Mouse (Mus musculus) cerebellum, adult 11-12 months (tissue): Measurements from ENCODE around the gene Rsu1.

ENCODE experiments used
- DNase-seq: peaks from one replicate; pipeline ENCODE4 v3.0.0; 2022

The Rsu1 gene

GRCm38 (mm10) chr2:13271165-13271957 is at the start of gene Rsu1:
TSS of gene Rsu1 (minus strand) at chr2:13271415.
- DNase-seq: peak; percentile 96

GRCm38 (mm10) chr2:13303376-13303775 is 32.2 kb upstream of the Rsu1 start:
- no peak for DNase-seq

GRCm38 (mm10) chr2:13299031-13299430 is 27.8 kb upstream of the Rsu1 start:
- DNase-seq: no peak

GRCm38 (mm10) chr2:13297733-13298132 is 26.5 kb upstream of the Rsu1 start:
- DNase-seq: no peak

GRCm38 (mm10) chr2:13290661-13291060 is 19.4 kb upstream of the Rsu1 start:
- DNase-seq: no peak

- no peak for DNase-seq
Measured at GRCm38 (mm10) chr2:13290070-13290469, 18.9 kb upstream of the Rsu1 start.

GRCm38 (mm10) chr2:13278114-13278862 is 7.1 kb upstream of the Rsu1 start:
- no peak for DNase-seq

- DNase-seq: no peak
Measured at GRCm38 (mm10) chr2:13275874-13276273, 4.7 kb upstream of the Rsu1 start.

GRCm38 (mm10) chr2:13270736-13271135 is 479 bp downstream of the Rsu1 start:
- no peak for DNase-seq

- no peak for DNase-seq
Measured at GRCm38 (mm10) chr2:13268681-13269293, 2.4 kb downstream of the Rsu1 start.

GRCm38 (mm10) chr2:13264875-13265274 is 6.3 kb downstream of the Rsu1 start:
- no peak for DNase-seq

GRCm38 (mm10) chr2:13263150-13263549 is 8.1 kb downstream of the Rsu1 start:
- no peak for DNase-seq

- no peak for DNase-seq
Measured at GRCm38 (mm10) chr2:13258606-13259005, 12.6 kb downstream of the Rsu1 start.

GRCm38 (mm10) chr2:13240711-13241110 is 30.5 kb downstream of the Rsu1 start:
- DNase-seq: no peak

- peak; percentile 9 for DNase-seq
Measured at GRCm38 (mm10) chr2:13237140-13237901, 33.9 kb downstream of the Rsu1 start.

- no peak for DNase-seq
Measured at GRCm38 (mm10) chr2:13235696-13236095, 35.5 kb downstream of the Rsu1 start.

GRCm38 (mm10) chr2:13234796-13235195 is 36.4 kb downstream of the Rsu1 start:
- no peak for DNase-seq

GRCm38 (mm10) chr2:13233902-13234301 is 37.3 kb downstream of the Rsu1 start:
- no peak for DNase-seq

GRCm38 (mm10) chr2:13233254-13233835 is 37.9 kb downstream of the Rsu1 start:
- no peak for DNase-seq

- DNase-seq: no peak
Measured at GRCm38 (mm10) chr2:13232305-13232704, 38.9 kb downstream of the Rsu1 start.

GRCm38 (mm10) chr2:13229686-13230085 is 41.5 kb downstream of the Rsu1 start:
- DNase-seq: no peak

GRCm38 (mm10) chr2:13226031-13226430 is 45.2 kb downstream of the Rsu1 start:
- DNase-seq: no peak

GRCm38 (mm10) chr2:13224546-13224945 is 46.7 kb downstream of the Rsu1 start:
- no peak for DNase-seq
